Mouse (Mus musculus): Measurements from ENCODE around the gene Iqschfp. TPM values are rescaled to one million over a fixed set of nuclear protein-coding genes. Genes with fewer than 3 reads are reported as not detected.

Gene Iqschfp
- total and polyA plus RNA-seq, 2 experiments from 2014 or later, result 2.7 to 5.6 TPM

DNA sequence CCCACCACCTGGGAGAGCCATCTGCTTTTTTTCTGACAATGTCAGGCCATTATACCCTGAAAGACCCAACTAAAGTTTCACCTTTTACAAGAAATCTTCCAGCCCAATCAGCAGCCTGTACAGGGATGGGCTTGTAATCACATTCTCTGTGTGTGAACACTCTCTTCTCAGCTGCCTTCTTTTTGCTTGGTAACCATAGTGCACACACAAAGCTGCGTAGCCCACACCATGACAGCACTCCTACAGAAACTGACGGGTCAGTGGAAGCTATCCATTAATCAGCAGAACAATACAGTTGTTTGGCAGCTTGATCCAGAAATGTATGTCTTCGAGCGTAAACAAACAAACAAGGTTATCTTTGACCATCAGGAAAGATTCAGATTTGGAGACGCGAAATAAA, 378.2 kb downstream of the Iqschfp start:
- no peaks in the 10 kb centered on the region for H3K9me3 ChIP-seq (ENCODE audit: low read length)
- DNase-seq (ENCODE audit: low spot score) (no peak), ATAC-seq (no peak)
- H3K36me3 ChIP-seq (ENCODE audit: insufficient read depth, low read length), result no peaks in the 10 kb centered on the region
- H3K4me3 ChIP-seq (ENCODE audit: low read length), result no peak overlapping the region
- H3K27me3 ChIP-seq (ENCODE audit: insufficient read depth, low read length), result no peaks in the 10 kb centered on the region
- no peak overlapping the region for H3K9ac ChIP-seq (replicated peaks; ENCODE audit: low read length)
- no peak for TF ChIP-seq CTCF (IDR thresholded peaks at IDR 0.05; ENCODE audit: low read depth)
- no peak overlapping the region for H3K4me2 ChIP-seq (ENCODE audit: low read depth, low read length)
- WGBS, result 44% methylated on average over 6 of the region's 6 CpGs
- H3K27ac ChIP-seq, result no peak overlapping the region; the same call in 1 of the 2 replicates
- 0 out of 2 replicates have a peak, but pooled peaks cover 3% of the 10 kb centered on the region for H3K4me1 ChIP-seq (ENCODE audit: insufficient read depth, low read length)

DNA sequence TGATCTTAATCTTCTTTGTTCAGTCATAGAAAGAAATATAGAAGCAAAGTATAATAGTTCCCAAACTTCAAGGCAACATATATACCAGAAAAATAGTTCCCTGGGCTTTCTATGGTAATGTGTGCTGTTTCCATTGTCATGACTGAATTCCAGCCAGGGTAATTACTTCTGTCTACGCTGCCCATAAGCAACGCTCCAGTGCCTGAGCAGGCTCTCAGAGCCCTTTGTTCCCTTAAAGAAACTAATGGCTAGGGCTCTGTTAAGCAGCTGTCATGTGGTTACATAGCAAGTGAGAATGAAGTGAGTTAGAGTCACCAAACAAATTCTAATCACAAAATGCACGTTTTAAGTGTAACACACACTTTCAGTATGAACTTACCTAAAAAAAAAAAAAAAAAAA, 379.4 kb downstream of the Iqschfp start:
- TF ChIP-seq CTCF (IDR thresholded peaks at IDR 0.05; ENCODE audit: low read depth), result no peak
- DNase-seq (ENCODE audit: low spot score), result no peak

DNA sequence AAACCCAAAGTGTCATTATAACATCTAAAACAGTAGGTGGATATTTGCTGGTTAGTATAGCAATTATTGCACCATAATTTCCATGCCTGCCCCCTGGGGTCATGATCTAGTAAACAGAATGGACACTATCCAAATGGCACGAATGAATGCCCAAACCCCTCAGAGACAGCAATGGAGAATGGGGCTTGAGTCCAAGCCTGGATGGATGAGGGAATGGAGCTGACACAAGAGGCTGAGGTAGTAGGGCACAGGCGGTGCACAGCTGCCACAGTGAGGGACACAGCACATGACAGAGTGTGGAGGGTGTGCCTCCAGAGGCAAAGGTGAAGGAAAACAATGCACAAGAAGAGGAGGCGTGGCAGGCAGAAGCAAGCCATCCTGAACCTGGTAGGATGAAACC, 379.8 kb downstream of the Iqschfp start:
- Histone ChIP-seq H3K9ac (replicated peaks; ENCODE audit: low read length) (no peak overlapping the region), H3K36me3 (ENCODE audit: insufficient read depth, low read length) (no peaks in the 10 kb centered on the region), H3K27me3 (ENCODE audit: insufficient read depth, low read length) (no peaks in the 10 kb centered on the region), H3K4me1 (ENCODE audit: insufficient read depth, low read length) (0 out of 2 replicates have a peak, but pooled peaks cover 3% of the 10 kb centered on the region), H3K4me3 (ENCODE audit: low read length) (no peak overlapping the region), H3K9me3 (ENCODE audit: low read length) (no peaks in the 10 kb centered on the region), H3K27ac (no peak overlapping the region), H3K4me2 (ENCODE audit: low read depth, low read length) (no peak overlapping the region)
- TF ChIP-seq CTCF (IDR thresholded peaks at IDR 0.05; ENCODE audit: low read depth), result no peak
- 48% methylated on average over 3 of the region's 3 CpGs for WGBS
- peak; percentile 25 for DNase-seq (ENCODE audit: low spot score)
- no peak for ATAC-seq

More for the DNA sequence above, 379.4 kb downstream of the Iqschfp start:
- Histone ChIP-seq H3K9me3 (ENCODE audit: low read length) (no peaks in the 10 kb centered on the region), H3K4me2 (ENCODE audit: low read depth, low read length) (no peak overlapping the region), H3K27me3 (ENCODE audit: insufficient read depth, low read length) (no peaks in the 10 kb centered on the region), H3K36me3 (ENCODE audit: insufficient read depth, low read length) (no peaks in the 10 kb centered on the region), H3K4me3 (ENCODE audit: low read length) (no peak overlapping the region), H3K9ac (replicated peaks; ENCODE audit: low read length) (no peak overlapping the region), H3K27ac (no peak overlapping the region), H3K4me1 (ENCODE audit: insufficient read depth, low read length) (0 out of 2 replicates have a peak, but pooled peaks cover 3% of the 10 kb centered on the region)
- no peak for ATAC-seq
- 27% methylated on average over 3 of the region's 3 CpGs for WGBS

DNA sequence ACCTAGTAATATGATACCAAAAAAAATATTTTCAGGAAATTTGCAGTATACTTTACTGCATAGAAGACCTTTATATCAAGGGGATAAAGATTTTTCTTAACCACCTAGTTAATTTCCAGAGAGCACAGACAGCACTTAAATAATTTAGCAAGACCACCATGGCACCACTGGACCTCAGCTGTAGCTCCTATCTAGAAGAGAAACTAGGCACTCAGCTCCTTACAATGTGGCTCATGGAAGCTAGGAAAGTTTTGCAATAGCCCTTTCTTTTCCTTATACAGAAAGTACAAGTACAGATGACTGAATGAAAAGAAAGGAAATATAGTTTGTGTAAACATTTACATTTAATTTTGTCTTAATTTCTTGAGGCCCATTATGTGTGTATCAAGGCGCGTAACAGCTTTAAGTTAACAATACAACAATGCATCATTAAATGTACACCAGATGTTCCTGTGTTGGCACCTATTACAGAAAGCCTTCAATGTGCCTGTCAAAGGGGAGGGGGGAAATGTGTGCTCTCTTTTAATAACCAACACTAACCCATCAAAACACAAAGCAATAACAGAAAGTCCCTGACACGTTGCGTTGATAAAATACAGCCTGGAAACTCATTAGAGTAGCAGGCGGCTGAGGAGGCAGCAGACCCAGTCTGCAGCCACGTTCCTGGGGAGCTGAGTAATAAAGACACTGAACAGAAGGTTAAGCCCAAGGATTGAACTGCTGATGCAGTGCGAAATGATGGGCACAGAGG, 391.0 kb downstream of the Iqschfp start:
- H3K36me3 ChIP-seq (ENCODE audit: insufficient read depth, low read length), result no peaks in the 10 kb centered on the region
- H3K27me3 ChIP-seq (ENCODE audit: insufficient read depth, low read length), result no peaks in the 10 kb centered on the region
- ATAC-seq (peak; percentile 47; the same call in 1 of the 2 replicates), DNase-seq (ENCODE audit: low spot score) (peak; percentile 33)
- H3K4me2 ChIP-seq (ENCODE audit: low read depth, low read length), result peak overlapping the region; percentile 31
- WGBS, result 33% methylated on average over 7 of the region's 7 CpGs
- no peak for TF ChIP-seq CTCF (IDR thresholded peaks at IDR 0.05; ENCODE audit: low read depth)
- no peaks in the 10 kb centered on the region for H3K9me3 ChIP-seq (ENCODE audit: low read length)
- H3K27ac ChIP-seq, result peak overlapping the region; percentile 27; the same call in 1 of the 2 replicates
- peaks cover 3% of the 10 kb centered on the region; the same call in 1 of the 2 replicates for H3K4me1 ChIP-seq (ENCODE audit: insufficient read depth, low read length)
- no peak overlapping the region for H3K9ac ChIP-seq (replicated peaks; ENCODE audit: low read length)
- H3K4me3 ChIP-seq (ENCODE audit: low read length), result no peak overlapping the region

DNA sequence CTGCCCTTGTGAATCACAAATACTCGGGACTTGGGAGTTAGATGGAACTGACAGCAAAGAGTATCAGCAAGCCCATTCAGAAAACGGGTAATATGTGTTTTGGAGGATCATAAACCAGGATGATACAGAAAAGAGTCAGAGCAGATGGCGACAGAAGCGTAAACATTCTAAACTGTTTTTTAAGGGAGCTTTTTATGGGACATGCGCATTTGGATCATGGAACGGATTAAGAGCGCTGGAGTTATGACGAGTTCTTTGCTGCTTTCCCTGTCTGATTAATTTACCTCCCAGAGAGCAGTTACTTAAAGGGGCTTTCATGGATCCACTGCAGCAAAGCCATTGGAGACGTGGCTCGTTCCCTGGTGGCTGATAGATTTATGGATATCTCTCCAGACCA, 391.6 kb downstream of the Iqschfp start:
- Histone ChIP-seq H3K27ac (peak overlapping the region; percentile 27; the same call in 1 of the 2 replicates), H3K36me3 (ENCODE audit: insufficient read depth, low read length) (no peaks in the 10 kb centered on the region), H3K4me2 (ENCODE audit: low read depth, low read length) (peak overlapping the region; percentile 31), H3K9ac (replicated peaks; ENCODE audit: low read length) (no peak overlapping the region), H3K9me3 (ENCODE audit: low read length) (no peaks in the 10 kb centered on the region), H3K27me3 (ENCODE audit: insufficient read depth, low read length) (no peaks in the 10 kb centered on the region), H3K4me1 (ENCODE audit: insufficient read depth, low read length) (peaks cover 3% of the 10 kb centered on the region; the same call in 1 of the 2 replicates), H3K4me3 (ENCODE audit: low read length) (no peak overlapping the region)
- no peak for ATAC-seq
- no peak for DNase-seq (ENCODE audit: low spot score)
- TF ChIP-seq CTCF (IDR thresholded peaks at IDR 0.05; ENCODE audit: low read depth), result no peak
- 42% methylated on average over 10 of the region's 10 CpGs for WGBS

DNA sequence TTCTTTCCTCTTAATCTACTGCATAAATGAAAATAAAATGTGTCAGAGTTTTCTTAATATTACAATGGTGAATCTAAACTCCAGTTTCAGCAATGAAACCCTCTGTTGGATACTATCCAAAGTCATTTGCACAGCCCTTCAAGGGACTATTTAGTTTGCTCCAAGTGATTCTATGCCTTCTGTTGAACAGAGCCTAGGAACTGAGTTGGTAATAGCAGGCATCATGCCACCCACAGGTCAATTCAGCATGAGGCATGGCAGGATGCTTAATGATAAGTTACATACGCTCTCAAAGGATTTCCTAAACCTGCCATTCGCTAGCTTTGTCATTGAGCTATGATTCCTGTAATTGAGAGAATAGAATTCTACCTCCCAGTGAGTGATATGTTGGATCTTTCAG, 392.5 kb downstream of the Iqschfp start:
- TF ChIP-seq CTCF (IDR thresholded peaks at IDR 0.05; ENCODE audit: low read depth), result no peak
- H3K4me2 ChIP-seq (ENCODE audit: low read depth, low read length), result no peak overlapping the region

DNA sequence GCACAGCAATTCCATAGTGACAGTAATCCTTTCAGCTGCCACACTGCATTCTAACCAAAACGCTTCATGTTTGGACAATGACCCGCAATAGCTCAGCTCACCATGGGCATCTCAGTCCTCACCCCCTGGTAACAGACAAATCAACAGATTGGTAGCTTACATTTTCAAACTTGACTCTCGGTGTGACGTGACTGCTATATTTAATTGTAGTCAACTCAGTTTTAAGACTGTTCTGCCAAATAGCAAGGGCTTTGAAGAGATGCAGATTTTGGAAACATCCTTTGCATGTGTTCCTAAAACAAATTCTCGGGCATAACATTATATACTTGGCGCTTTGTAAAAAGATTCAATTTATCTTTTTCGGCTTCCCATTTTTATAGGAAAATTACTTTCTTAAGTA, 404.7 kb downstream of the Iqschfp start:
- WGBS, result 73% methylated on average over 7 of the region's 7 CpGs
- Histone ChIP-seq H3K4me2 (ENCODE audit: low read depth, low read length) (no peak overlapping the region), H3K4me3 (ENCODE audit: low read length) (no peak overlapping the region), H3K27me3 (ENCODE audit: insufficient read depth, low read length) (no peaks in the 10 kb centered on the region), H3K9ac (replicated peaks; ENCODE audit: low read length) (no peak overlapping the region), H3K9me3 (ENCODE audit: low read length) (no peaks in the 10 kb centered on the region), H3K4me1 (ENCODE audit: insufficient read depth, low read length) (no peaks in the 10 kb centered on the region), H3K27ac (no peak overlapping the region), H3K36me3 (ENCODE audit: insufficient read depth, low read length) (no peaks in the 10 kb centered on the region)
- DNase-seq (ENCODE audit: low spot score) (no peak), ATAC-seq (no peak)
- no peak for TF ChIP-seq CTCF (IDR thresholded peaks at IDR 0.05; ENCODE audit: low read depth)

More for the DNA sequence above, 392.5 kb downstream of the Iqschfp start:
- no peak overlapping the region for H3K9ac ChIP-seq (replicated peaks; ENCODE audit: low read length)
- H3K9me3 ChIP-seq (ENCODE audit: low read length), result no peaks in the 10 kb centered on the region
- H3K27me3 ChIP-seq (ENCODE audit: insufficient read depth, low read length), result no peaks in the 10 kb centered on the region
- 43% methylated on average over 2 of the region's 2 CpGs for WGBS
- ATAC-seq (no peak), DNase-seq (ENCODE audit: low spot score) (peak; percentile 28)
- peaks cover 3% of the 10 kb centered on the region; the same call in 1 of the 2 replicates for H3K4me1 ChIP-seq (ENCODE audit: insufficient read depth, low read length)
- no peak overlapping the region for H3K4me3 ChIP-seq (ENCODE audit: low read length)
- no peak overlapping the region for H3K27ac ChIP-seq
- no peaks in the 10 kb centered on the region for H3K36me3 ChIP-seq (ENCODE audit: insufficient read depth, low read length)
